Mouse (Mus musculus) lung, adult 2 months (tissue): Measurements from ENCODE around the gene Hnrnpa1.
A peak's percentile ranks its signal among the peaks of the same experiment; 100 is the strongest.

Experiments
- CTCF ChIP-seq: fragments of 200-500 bp; IDR thresholded peaks from 2 replicates; pipeline ENCODE4 v1.5.1; 2011; ENCODE audit warnings: mild to moderate bottlenecking, low read length, control low read depth; ENCODE audit not compliant: insufficient read depth
- POLR2A ChIP-seq: fragments of 200-500 bp; IDR thresholded peaks from 2 replicates; pipeline ENCODE4 v1.6.1; 2011; ENCODE audit warnings: low read depth, mild to moderate bottlenecking, control low read depth, low read length, borderline replicate concordance; ENCODE audit errors: extremely low read depth

GRCm38 (mm10) chr15:103214971-103215907, 25.0 kb upstream of the Hnrnpa1 start:
- TF ChIP-seq CTCF (no peak), POLR2A (peak; percentile 18; the same call in 1 of the 2 replicates)
